Mouse (Mus musculus): ENCODE data around the gene Dhx58. TPM values are rescaled to one million over a fixed set of nuclear protein-coding genes. Genes with fewer than 3 reads are reported as not detected.

The Dhx58 gene
- polyA plus RNA-seq, 1 experiment: 0.40 TPM

- TF ChIP-seq REST (IDR thresholded peaks at IDR 0.05; ENCODE audit: insufficient read depth, insufficient read length): no peak
- TF ChIP-seq SRF (IDR thresholded peaks at IDR 0.05; ENCODE audit: control insufficient read depth, insufficient read length, low read depth): no peak
- no peak for TF ChIP-seq POLR2A (IDR thresholded peaks at IDR 0.05; ENCODE audit: insufficient read length, low read depth)
- TF ChIP-seq MYOD1 (IDR thresholded peaks at IDR 0.05; ENCODE audit: control insufficient read depth in 1 of 3, insufficient read length in 2 of 3, low read depth in 2 of 3): no peak
- TF ChIP-seq USF1 (IDR thresholded peaks at IDR 0.05; ENCODE audit: low read depth): no peak
- TF ChIP-seq TCF3 (IDR thresholded peaks at IDR 0.05; ENCODE audit: insufficient read length, low read depth): no peak
- TF ChIP-seq CEBPB (IDR thresholded peaks at IDR 0.05; ENCODE audit: insufficient read depth, poor library complexity, severe bottlenecking): no peak
- no peak for TF ChIP-seq MYOG (IDR thresholded peaks at IDR 0.05; ENCODE audit: control insufficient read depth in 1 of 3, insufficient read depth in 1 of 3, insufficient read length in 2 of 3, low read depth in 2 of 3)
- TF ChIP-seq E2F4 (IDR thresholded peaks at IDR 0.05; ENCODE audit: insufficient read depth): no peak
- no peak for TF ChIP-seq TCF12 (IDR thresholded peaks at IDR 0.05; ENCODE audit: insufficient read depth, poor library complexity, severe bottlenecking)
- no peak for TF ChIP-seq MAX (IDR thresholded peaks at IDR 0.05; ENCODE audit: low read depth)
- TF ChIP-seq POLR2AphosphoS2 (IDR thresholded peaks at IDR 0.05; ENCODE audit: insufficient read length, low read depth): no peak
- no peaks in the 10 kb centered on the region for H3K79me2 ChIP-seq (ENCODE audit: control insufficient read depth, insufficient read depth)
- H3K4me2 ChIP-seq (ENCODE audit: low read depth): no peak overlapping the region
- peaks cover 42% of the 10 kb centered on the region for H3K27me3 ChIP-seq (ENCODE audit: control insufficient read depth, insufficient read depth, insufficient read length)
- no peak overlapping the region for H3ac ChIP-seq (ENCODE audit: control insufficient read depth, insufficient read length)
- no peaks in the 10 kb centered on the region for H3K36me3 ChIP-seq (ENCODE audit: control insufficient read depth, insufficient read depth)
- H3K4me3 ChIP-seq: no peak overlapping the region
These were observed 55.7 kb downstream of the Dhx58 start for GRCm38 (mm10) chr11:100648405-100648804.

- TF ChIP-seq USF1 (IDR thresholded peaks at IDR 0.05; ENCODE audit: low read depth) (no peak), MYOG (IDR thresholded peaks at IDR 0.05; ENCODE audit: control insufficient read depth in 1 of 3, insufficient read depth in 1 of 3, insufficient read length in 2 of 3, low read depth in 2 of 3) (no peak), TCF3 (IDR thresholded peaks at IDR 0.05; ENCODE audit: insufficient read length, low read depth) (no peak), MAX (IDR thresholded peaks at IDR 0.05; ENCODE audit: low read depth) (no peak), POLR2AphosphoS2 (IDR thresholded peaks at IDR 0.05; ENCODE audit: insufficient read length, low read depth) (no peak), POLR2A (IDR thresholded peaks at IDR 0.05; ENCODE audit: insufficient read length, low read depth) (no peak), E2F4 (IDR thresholded peaks at IDR 0.05; ENCODE audit: insufficient read depth) (no peak), MYOD1 (IDR thresholded peaks at IDR 0.05; ENCODE audit: control insufficient read depth in 1 of 3, insufficient read length in 2 of 3, low read depth in 2 of 3) (no peak), REST (IDR thresholded peaks at IDR 0.05; ENCODE audit: insufficient read depth, insufficient read length) (no peak), CEBPB (IDR thresholded peaks at IDR 0.05; ENCODE audit: insufficient read depth, poor library complexity, severe bottlenecking) (no peak), TCF12 (IDR thresholded peaks at IDR 0.05; ENCODE audit: insufficient read depth, poor library complexity, severe bottlenecking) (no peak), SRF (IDR thresholded peaks at IDR 0.05; ENCODE audit: control insufficient read depth, insufficient read length, low read depth) (no peak)
- H3K4me2 ChIP-seq (ENCODE audit: low read depth): no peak overlapping the region
- H3K79me2 ChIP-seq (ENCODE audit: control insufficient read depth, insufficient read depth): no peaks in the 10 kb centered on the region
- H3K4me3 ChIP-seq: no peak overlapping the region
- no peaks in the 10 kb centered on the region for H3K36me3 ChIP-seq (ENCODE audit: control insufficient read depth, insufficient read depth)
- H3ac ChIP-seq (ENCODE audit: control insufficient read depth, insufficient read length): no peak overlapping the region
- peaks cover 54% of the 10 kb centered on the region for H3K27me3 ChIP-seq (ENCODE audit: control insufficient read depth, insufficient read depth, insufficient read length)
These were observed 57.8 kb downstream of the Dhx58 start for GRCm38 (mm10) chr11:100646265-100646664.

Other genes starting within 250 kb of the Dhx58 start
- 3.6 TPM for gene Klhl11, start 231.5 kb downstream of the Dhx58 start, polyA plus RNA-seq (2012; fragmentation: generic; extraction: Trizol)
- gene Acly, start 176.3 kb downstream of the Dhx58 start, polyA plus RNA-seq (2012; fragmentation: generic; extraction: Trizol): 95.5 TPM
- gene Ttc25, start 158.7 kb downstream of the Dhx58 start, polyA plus RNA-seq (2012; fragmentation: generic; extraction: Trizol): 0.71 TPM
- gene Cnp, start 129.4 kb downstream of the Dhx58 start, polyA plus RNA-seq (2012; fragmentation: generic; extraction: Trizol): 18.5 TPM
- gene Nkiras2, start 85.0 kb downstream of the Dhx58 start, polyA plus RNA-seq (2012; fragmentation: generic; extraction: Trizol): 130 TPM
- 113 TPM for gene Dnajc7, start 84.1 kb downstream of the Dhx58 start, polyA plus RNA-seq (2012; fragmentation: generic; extraction: Trizol)
- gene Zfp385c, start 11.8 kb downstream of the Dhx58 start, polyA plus RNA-seq (2012; fragmentation: generic; extraction: Trizol): 0.24 TPM
- 29.9 TPM for gene Kat2a, start 8.2 kb upstream of the Dhx58 start, polyA plus RNA-seq (2012; fragmentation: generic; extraction: Trizol)
- 0.23 TPM for gene Hspb9, start 9.6 kb upstream of the Dhx58 start, polyA plus RNA-seq (2012; fragmentation: generic; extraction: Trizol)
- 128 TPM for gene Rab5c, start 33.9 kb upstream of the Dhx58 start, polyA plus RNA-seq (2012; fragmentation: generic; extraction: Trizol)
- 0.05 TPM for gene Kcnh4, start 55.7 kb upstream of the Dhx58 start, polyA plus RNA-seq (2012; fragmentation: generic; extraction: Trizol)
- not detected for gene Hcrt, start 58.7 kb upstream of the Dhx58 start, polyA plus RNA-seq (2012; fragmentation: generic; extraction: Trizol)
- gene Ghdc, start 66.7 kb upstream of the Dhx58 start, polyA plus RNA-seq (2012; fragmentation: generic; extraction: Trizol): 10.4 TPM
- gene Stat5b, start 146.5 kb upstream of the Dhx58 start, polyA plus RNA-seq (2012; fragmentation: generic; extraction: Trizol): 12.0 TPM
- 27.2 TPM for gene Stat5a, start 155.1 kb upstream of the Dhx58 start, polyA plus RNA-seq (2012; fragmentation: generic; extraction: Trizol)
- gene Stat3, start 235.3 kb upstream of the Dhx58 start, polyA plus RNA-seq (2012; fragmentation: generic; extraction: Trizol): 93.7 TPM